Mouse (Mus musculus): ENCODE data around the gene Usp44. TPM values are rescaled to one million over a fixed set of nuclear protein-coding genes. Genes with fewer than 3 reads are reported as not detected.

Gene Usp44
- 1.1 and 1.3 TPM in 2 replicates for polyA plus RNA-seq (2012)

GRCm38 (mm10) chr10:93830931-93831729 lies at the start of gene Usp44:
TSS of gene Usp44 (plus strand) at chr10:93831555.
- TF ChIP-seq GATA1 (IDR thresholded peaks at IDR 0.05; ENCODE audit: low read length), result no peak

- no peak for TF ChIP-seq GATA1 (IDR thresholded peaks at IDR 0.05; ENCODE audit: low read length)
Measured at GRCm38 (mm10) chr10:93783216-93784013, 47.9 kb upstream of the Usp44 start.

- TF ChIP-seq GATA1 (IDR thresholded peaks at IDR 0.05; ENCODE audit: low read length), result no peak
Measured at GRCm38 (mm10) chr10:93799711-93800362, 31.5 kb upstream of the Usp44 start.

- no peak for TF ChIP-seq GATA1 (IDR thresholded peaks at IDR 0.05; ENCODE audit: low read length)
Measured at GRCm38 (mm10) chr10:93800363-93800722, 31.0 kb upstream of the Usp44 start.

- TF ChIP-seq GATA1 (IDR thresholded peaks at IDR 0.05; ENCODE audit: low read length), result no peak
Measured at GRCm38 (mm10) chr10:93800895-93801294, 30.5 kb upstream of the Usp44 start.

GRCm38 (mm10) chr10:93803199-93803598 lies 28.2 kb upstream of the Usp44 start:
- no peak for TF ChIP-seq GATA1 (IDR thresholded peaks at IDR 0.05; ENCODE audit: low read length)

- no peak for TF ChIP-seq GATA1 (IDR thresholded peaks at IDR 0.05; ENCODE audit: low read length)
Measured at GRCm38 (mm10) chr10:93810590-93811185, 20.7 kb upstream of the Usp44 start.

- no peak for TF ChIP-seq GATA1 (IDR thresholded peaks at IDR 0.05; ENCODE audit: low read length)
Measured at GRCm38 (mm10) chr10:93812098-93812497, 19.3 kb upstream of the Usp44 start.

- TF ChIP-seq GATA1 (IDR thresholded peaks at IDR 0.05; ENCODE audit: low read length), result no peak
Measured at GRCm38 (mm10) chr10:93812774-93813415, 18.5 kb upstream of the Usp44 start.

- TF ChIP-seq GATA1 (IDR thresholded peaks at IDR 0.05; ENCODE audit: low read length), result no peak
Measured at GRCm38 (mm10) chr10:93813755-93814154, 17.6 kb upstream of the Usp44 start.

- TF ChIP-seq GATA1 (IDR thresholded peaks at IDR 0.05; ENCODE audit: low read length), result no peak
Measured at GRCm38 (mm10) chr10:93818661-93819060, 12.7 kb upstream of the Usp44 start.

GRCm38 (mm10) chr10:93829898-93830831 lies 1.2 kb upstream of the Usp44 start:
- no peak for TF ChIP-seq GATA1 (IDR thresholded peaks at IDR 0.05; ENCODE audit: low read length)

GRCm38 (mm10) chr10:93831730-93832574 lies 597 bp downstream of the Usp44 start:
- TF ChIP-seq GATA1 (IDR thresholded peaks at IDR 0.05; ENCODE audit: low read length), result no peak
